Mouse (Mus musculus) olfactory bulb, adult 2 months (tissue): Measurements from ENCODE around the gene Tmem208. TPM values are rescaled to one million over a fixed set of nuclear protein-coding genes. Genes with fewer than 3 reads are reported as not detected.
A peak's percentile ranks its signal among the peaks of the same experiment; 100 is the strongest.

Experiments
- H3K27ac ChIP-seq: fragments of 200-500 bp; 2 replicates; pipeline ENCODE4 v1.5.1; 2012; ENCODE audit warnings: low read depth, low read length; ENCODE audit not compliant: insufficient read depth
- H3K4me1 ChIP-seq: fragments of 200-500 bp; 2 replicates; pipeline ENCODE4 v1.6.1; 2012; ENCODE audit warnings: low read length; ENCODE audit not compliant: control insufficient read depth, insufficient read depth
- H3K4me3 ChIP-seq: fragments of 200-500 bp; 2 replicates; pipeline ENCODE4 v1.5.1; 2012; ENCODE audit warnings: mild to moderate bottlenecking, low read depth, low read length, moderate library complexity; ENCODE audit not compliant: insufficient read depth
- CTCF ChIP-seq: fragments of 200-500 bp; IDR thresholded peaks from 2 replicates; pipeline ENCODE4 v1.5.1; 2012; ENCODE audit warnings: low read depth, mild to moderate bottlenecking, low read length, moderate library complexity; ENCODE audit not compliant: insufficient read depth
- POLR2A ChIP-seq: fragments of 200-500 bp; IDR thresholded peaks from 2 replicates; pipeline ENCODE4 v1.6.1; 2012; ENCODE audit warnings: mild to moderate bottlenecking, low read depth, low read length, moderate library complexity; ENCODE audit not compliant: insufficient read depth
- WGBS: fragments of 180-500 bp; shearing (Covaris S2); methylation state at CpG from one replicate; pipeline ENCODE4 v1.1.7; 2018; 5-methylcytosine and 5-hydroxymethylcytosine counted together
- polyA plus RNA-seq: library from polyadenylated mRNA; stranded (reverse); fragments of >200 nt; gene quantifications from 2 replicates; pipeline ENCODE4 v1.2.4, GENCODE M21; 2012; ENCODE audit warnings: low replicate concordance; ENCODE audit not compliant: missing spikeins, insufficient read depth, insufficient read length

Gene Tmem208
- polyA plus RNA-seq, 1 experiment, result not detected

DNA sequence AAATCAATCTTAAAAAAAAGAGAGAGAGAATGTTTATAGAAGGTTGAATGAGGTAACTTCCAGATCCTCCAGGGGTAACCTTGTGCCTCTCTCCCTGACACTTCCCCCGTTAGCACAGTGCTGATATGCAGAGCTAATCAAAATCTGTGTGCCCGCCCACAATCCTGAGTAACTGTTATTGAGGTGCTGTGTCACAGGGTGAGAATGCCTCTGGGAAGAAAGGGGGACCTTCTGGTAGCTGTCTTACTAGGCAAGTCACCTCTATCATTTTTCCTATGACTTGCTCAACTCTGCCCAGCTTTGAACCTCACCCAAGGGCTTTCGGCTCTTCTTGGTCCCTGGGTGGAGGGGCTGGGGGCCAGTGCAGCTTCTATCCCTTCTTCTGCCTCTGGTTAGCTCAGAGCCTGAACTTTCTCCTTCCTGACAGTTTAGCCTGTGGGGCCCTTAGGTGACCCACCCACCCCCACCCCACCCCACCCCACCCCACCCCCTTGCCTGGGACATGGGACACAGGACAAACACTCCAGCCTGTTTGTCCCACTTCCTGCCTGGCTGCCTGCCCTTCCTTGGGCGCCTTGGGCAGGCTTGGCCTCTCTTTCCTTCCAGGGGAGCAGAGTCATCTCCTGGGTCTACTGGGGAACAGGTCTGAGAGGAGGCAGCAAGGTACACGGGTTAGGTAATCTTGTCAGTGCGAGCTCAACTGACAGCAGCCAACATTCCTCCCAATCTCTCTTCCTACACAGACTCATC is 13.9 kb downstream of the Tmem208 start:
- H3K27ac ChIP-seq, result no peak overlapping the region
- no peak for TF ChIP-seq POLR2A
- no peak for TF ChIP-seq CTCF
- no peak overlapping the region for H3K4me3 ChIP-seq
- WGBS, result 81% methylated on average over 6 of the region's 6 CpGs
- H3K4me1 ChIP-seq, result peaks cover 2% of the 10 kb centered on the region; the same call in 1 of the 2 replicates

DNA sequence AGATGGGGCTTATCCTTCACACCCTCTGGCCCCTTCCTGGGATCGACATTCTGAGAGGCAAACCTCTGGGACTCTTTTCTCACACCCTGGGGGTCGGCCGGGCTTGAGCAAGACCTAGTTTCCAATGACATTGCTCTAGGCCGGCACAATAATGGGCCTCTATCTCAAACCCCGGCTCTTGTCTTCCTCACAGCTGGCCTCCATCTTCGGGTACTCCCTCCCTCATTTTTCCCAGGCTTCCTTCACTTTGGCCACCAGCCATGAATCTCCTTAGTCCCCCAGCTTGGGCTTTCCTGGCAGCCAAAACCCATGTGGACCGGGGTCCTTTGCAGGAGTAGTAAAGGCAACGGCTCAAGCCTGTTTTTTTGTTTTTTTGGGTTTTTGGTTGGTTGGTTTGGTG is 15.2 kb downstream of the Tmem208 start:
- H3K4me1 ChIP-seq, result peaks cover 7% of the 10 kb centered on the region
- no peak overlapping the region for H3K27ac ChIP-seq
- WGBS, result 35% methylated on average over 8 of the region's 8 CpGs
- no peak overlapping the region for H3K4me3 ChIP-seq
- TF ChIP-seq CTCF (no peak), POLR2A (no peak)

DNA sequence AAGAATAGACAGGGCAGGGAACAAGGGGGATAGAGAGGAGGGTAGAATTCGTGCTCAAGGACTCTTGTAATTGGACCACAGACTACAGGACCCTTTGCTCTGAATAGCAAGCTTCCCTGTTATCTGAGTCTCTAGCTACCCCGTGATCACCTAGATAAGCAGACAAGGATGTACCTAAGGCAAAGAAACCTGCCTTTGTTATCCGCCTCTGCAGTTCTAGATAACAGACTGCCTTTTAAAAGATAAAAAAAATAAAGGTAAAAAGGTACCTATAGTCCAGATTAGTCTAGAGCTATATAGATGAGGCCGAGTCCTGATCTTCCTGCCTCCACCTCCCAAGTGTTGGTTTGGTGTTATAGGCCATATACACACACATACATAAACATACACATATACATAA is 16.6 kb downstream of the Tmem208 start:
- Histone ChIP-seq H3K27ac (no peak overlapping the region), H3K4me1 (peaks cover 20% of the 10 kb centered on the region), H3K4me3 (no peak overlapping the region)
- 86% methylated on average over 4 of the region's 4 CpGs for WGBS
- TF ChIP-seq CTCF (no peak), POLR2A (no peak)

DNA sequence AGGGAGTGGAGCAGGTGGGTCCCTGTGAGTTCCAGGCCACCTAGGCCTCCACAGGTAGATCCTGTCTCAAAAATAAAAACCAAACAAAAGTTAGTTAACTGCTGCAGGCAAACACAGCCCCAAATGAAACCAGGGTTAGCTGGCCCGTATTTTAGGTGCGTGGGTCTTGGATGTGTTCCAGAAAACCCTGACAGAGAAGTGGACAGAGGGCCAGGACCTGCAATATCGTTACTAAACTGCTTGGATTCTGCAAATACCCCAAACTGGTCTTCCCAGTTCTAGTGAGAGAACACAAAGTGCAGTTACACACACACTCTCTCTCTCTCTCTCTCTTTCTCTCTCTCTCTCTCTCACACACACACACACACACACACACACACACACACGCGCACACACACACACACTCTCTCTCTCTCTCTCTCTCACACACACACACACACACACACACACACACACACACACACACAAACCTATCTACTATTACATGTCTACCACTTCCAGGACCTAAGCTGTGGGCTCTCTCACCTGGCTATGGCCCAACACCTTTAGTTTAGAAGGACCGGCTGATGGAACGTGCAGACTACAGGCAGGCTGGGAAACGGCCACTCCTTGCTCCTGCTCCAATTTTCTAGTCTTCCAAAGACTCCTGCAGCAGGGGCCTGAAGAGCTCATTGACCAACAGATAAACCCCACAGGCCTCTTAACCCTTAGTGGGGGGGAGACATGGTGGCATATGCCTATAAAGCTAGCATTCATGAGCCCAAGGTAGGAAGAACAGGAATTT is 17.8 kb downstream of the Tmem208 start:
- 58% methylated on average over 8 of the region's 8 CpGs for WGBS
- no peak for TF ChIP-seq POLR2A
- Histone ChIP-seq H3K27ac (no peak overlapping the region), H3K4me3 (no peak overlapping the region), H3K4me1 (peaks cover 25% of the 10 kb centered on the region)

DNA sequence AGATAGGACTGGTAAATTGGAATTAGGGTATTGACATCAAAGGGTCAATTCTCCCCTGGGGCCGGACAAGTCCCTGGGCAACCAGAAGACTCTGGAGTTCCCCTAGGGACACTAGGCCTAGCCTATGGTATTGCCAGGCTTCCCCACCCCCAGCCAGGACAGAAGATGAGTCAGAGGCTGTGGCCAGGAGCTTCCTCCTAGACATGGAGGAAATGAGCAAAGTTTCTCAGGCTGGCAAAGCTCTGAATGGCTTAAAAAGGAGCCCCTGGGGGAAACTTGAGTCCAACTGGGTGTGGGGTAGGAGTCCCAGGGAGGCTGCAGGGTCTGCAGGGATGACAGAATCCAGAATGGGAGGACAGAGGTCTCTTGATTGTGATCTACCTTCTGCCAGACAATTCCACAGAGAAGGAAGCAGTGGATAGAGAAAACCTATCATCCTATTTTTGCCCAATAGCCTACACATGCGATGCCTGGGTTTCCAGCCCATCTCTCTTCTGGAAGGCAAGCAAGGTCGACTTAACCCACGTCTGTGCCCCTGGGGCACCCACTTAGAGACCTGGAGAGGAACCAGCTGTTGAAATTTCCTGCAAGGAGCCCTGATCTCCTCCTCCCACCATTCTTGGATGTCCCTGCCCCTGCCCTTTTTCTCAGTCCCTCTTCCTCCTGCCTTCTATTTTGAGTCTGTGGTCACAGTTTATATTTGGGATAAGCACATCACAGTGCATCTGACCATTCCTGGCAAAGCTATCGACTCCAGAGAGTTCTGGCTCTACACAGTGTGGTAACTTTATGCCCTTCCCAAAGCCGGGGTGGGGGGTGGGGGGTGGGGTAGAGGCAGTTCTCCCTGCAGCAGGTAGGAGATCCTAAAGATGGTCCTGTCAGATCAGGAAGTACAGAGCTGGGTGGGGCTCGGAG is 19.2 kb downstream of the Tmem208 start:
- H3K4me3 ChIP-seq, result no peak overlapping the region
- TF ChIP-seq POLR2A, result no peak
- no peak for TF ChIP-seq CTCF
- H3K4me1 ChIP-seq, result peaks cover 32% of the 10 kb centered on the region
- WGBS, result 69% methylated on average over 7 of the region's 7 CpGs
- H3K27ac ChIP-seq, result no peak overlapping the region

DNA sequence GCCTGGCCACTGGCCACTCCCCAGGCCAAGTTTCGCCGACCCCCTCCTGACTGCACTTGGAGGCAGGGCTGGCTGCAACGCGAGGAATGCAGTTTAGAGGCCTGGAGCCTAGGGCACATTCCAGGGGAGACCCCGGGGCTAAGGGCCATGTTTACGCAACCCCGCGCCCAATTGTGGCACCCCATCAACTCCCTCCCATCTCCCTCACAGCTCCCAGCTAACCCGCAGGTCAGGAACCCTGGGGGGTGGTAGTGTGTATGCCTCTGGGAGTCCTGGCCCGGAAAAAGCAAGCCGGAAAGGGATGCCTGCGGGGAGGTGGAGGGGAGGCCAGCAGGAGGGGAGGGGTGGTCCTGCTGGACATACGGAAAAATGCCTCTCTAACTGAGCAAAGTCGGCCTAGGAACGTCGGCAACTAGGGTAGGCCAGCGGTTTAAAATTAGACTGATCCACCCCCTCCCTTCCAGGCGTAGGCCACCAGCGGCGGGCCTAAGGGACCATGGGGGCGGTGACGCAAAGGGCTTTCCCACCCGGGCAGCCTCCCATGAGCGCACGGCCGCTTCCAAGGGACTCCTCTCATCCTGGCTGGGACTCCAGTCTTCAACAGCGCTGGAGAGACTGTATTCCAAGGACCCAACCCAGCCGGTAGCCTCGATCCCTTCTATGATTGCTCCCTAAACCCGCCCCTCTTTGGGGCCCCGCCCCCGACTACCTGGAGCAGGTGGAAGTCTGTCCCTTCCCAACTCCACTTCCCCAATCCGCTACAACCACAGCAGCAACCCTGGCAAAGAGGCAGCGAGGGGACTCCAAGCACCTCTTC is 20.7 kb downstream of the Tmem208 start:
- TF ChIP-seq CTCF (no peak), POLR2A (no peak)
- Histone ChIP-seq H3K4me3 (peak overlapping the region; percentile 81), H3K27ac (no peak overlapping the region), H3K4me1 (peaks cover 34% of the 10 kb centered on the region)
- 14% methylated on average over 34 of the region's 34 CpGs for whole genome bisulfite sequencing

DNA sequence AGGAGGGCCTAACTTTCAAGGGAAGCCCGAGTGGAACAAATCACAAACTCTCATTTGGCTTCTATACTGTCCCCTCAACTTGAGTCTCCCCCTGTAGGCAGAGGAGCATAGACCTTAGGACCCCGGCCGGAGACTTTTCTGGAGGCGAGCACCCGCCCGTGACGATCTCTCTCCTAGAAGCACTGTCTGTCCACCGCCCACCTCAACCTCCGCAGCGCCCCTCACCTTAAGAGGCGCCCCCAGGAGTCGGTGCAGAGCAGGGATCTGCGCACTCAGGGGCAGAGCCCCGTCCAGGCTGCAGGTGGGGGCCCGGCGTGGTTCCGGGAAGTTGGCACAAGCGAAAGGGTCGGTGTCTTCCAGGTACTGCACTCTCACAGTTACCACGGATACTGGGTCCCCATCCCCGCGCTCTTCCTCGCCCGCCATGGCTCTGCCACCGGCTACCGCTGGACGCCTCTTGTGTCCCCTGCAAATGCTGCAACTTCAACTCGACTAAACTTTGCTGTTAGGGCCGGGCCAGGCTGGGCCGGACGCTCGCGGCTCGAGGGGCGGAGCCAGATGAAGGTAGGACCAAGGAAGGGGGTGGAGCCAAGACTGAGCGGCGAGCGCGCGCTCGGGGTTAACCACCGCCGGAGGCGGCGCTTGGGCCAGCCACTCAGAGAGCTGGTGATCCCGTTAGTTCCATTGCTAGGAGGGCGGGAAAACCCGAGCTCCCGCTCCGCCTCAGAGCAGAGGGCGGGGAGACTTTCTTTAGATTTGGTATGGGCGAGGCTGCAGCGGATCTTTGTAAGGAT is 21.5 kb downstream of the Tmem208 start, which contains the start of gene Fhod1:
Gene Fhod1, minus strand, starts transcription at position 526 of the 794 bp plus-strand sequence.
- WGBS, result under 1% methylated on average over 53 of the region's 53 CpGs
- TF ChIP-seq POLR2A (0 out of 2 replicates have a peak, but pooled peaks have one; percentile 23), CTCF (no peak)
- Histone ChIP-seq H3K4me3 (peak within 1 kb of the TSS; percentile 81), H3K27ac (no peak within 1 kb of the TSS), H3K4me1 (peaks cover 34% of the 10 kb centered on the region)
